Mouse (Mus musculus) erythroblast, embryonic 14.5 days (primary cell): Measurements from ENCODE around the gene Zfp385c. TPM values are rescaled to one million over a fixed set of nuclear protein-coding genes. Genes with fewer than 3 reads are reported as not detected.
"Not testable (repeated sequence)": the region's sequence is repeated elsewhere in the genome, so short reads cannot be mapped to it uniquely, and the experiment has no call there.

Experiments
- H3K27me3 ChIP-seq: 2 replicates; pipeline ENCODE4 v1.6.1; 2012; ENCODE audit warnings: inconsistent platforms; ENCODE audit not compliant: control insufficient read depth
- H3K36me3 ChIP-seq: 2 replicates; pipeline ENCODE4 v1.6.1; 2012; ENCODE audit warnings: mild to moderate bottlenecking, inconsistent platforms; ENCODE audit not compliant: control insufficient read depth
- H3K4me1 ChIP-seq: 2 replicates; pipeline ENCODE4 v1.6.1; 2012; ENCODE audit warnings: inconsistent platforms; ENCODE audit not compliant: control insufficient read depth
- H3K4me3 ChIP-seq: replicated peaks from 2 replicates; pipeline ENCODE3; 2012; ENCODE audit warnings: moderate library complexity, mild to moderate bottlenecking, inconsistent platforms
- H3K9me3 ChIP-seq: 2 replicates; pipeline ENCODE4 v1.6.1; 2012; ENCODE audit warnings: low read length, inconsistent platforms, mixed read lengths; ENCODE audit not compliant: control insufficient read depth
- GATA1 ChIP-seq: IDR thresholded peaks from 2 replicates; pipeline ENCODE4 v1.6.1; 2012; ENCODE audit warnings: low read length, inconsistent platforms, mixed read lengths
- TAL1 ChIP-seq: IDR thresholded peaks from 3 replicates; pipeline ENCODE4 v1.6.1; 2012; ENCODE audit warnings: low read length, inconsistent platforms, mixed read lengths
- polyA plus RNA-seq: library from polyadenylated mRNA; stranded (reverse); fragments of >175 nt; gene quantifications from 2 replicates; pipeline ENCODE4 v1.2.3, GENCODE M21; 2012

Gene Zfp385c
- polyA plus RNA-seq, 1 experiment: not detected

DNA sequence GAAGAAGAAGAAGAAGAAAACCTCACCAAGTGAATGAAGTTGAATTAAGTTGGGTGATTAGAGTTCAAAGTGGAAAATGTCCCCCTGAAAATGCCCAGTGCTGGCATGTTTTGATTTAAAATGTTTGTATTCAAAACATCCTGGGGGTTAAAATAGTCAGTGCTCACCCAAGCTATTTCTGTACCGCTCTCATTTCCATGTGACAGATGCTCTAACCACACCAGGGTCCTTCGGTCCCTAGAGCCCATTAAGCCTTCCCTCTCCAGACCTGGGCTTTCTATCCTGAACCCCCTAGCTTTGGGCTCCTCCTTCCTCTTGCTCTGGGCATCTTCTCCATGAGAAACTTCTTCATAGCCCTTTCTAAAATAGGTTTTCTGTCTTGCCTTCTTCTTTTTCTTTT is 8.2 kb downstream of the Zfp385c start:
- no peaks in the 10 kb centered on the region for H3K36me3 ChIP-seq
- H3K9me3 ChIP-seq: no peaks in the 10 kb centered on the region
- H3K27me3 ChIP-seq: peaks cover 2% of the 10 kb centered on the region; the same call in 1 of the 2 replicates
- H3K4me3 ChIP-seq: no peak overlapping the region
- H3K4me1 ChIP-seq: no peaks in the 10 kb centered on the region; the same call in 1 of the 2 replicates
- TF ChIP-seq GATA1 (no peak), TAL1 (no peak)

DNA sequence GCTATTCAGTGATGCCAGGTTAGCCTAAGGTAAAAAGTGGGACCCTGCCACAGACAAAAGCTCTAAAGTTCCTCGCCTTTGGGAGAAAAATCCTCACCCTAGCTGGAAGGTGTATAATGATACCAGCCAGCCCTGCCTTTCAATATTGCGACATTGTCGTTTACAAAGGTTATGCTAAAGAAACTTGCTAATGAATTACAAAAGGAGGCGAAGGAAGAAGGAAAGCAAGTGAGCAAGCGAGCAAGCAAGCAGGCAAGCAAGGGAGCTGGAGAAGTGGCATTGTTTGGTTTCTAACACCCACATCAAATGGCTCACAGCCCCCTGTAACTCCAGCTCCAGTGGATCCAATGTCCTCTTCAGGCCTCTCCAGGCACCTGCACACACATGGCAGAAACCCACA is 9.7 kb downstream of the Zfp385c start:
- no peaks in the 10 kb centered on the region for H3K9me3 ChIP-seq
- H3K4me1 ChIP-seq: no peaks in the 10 kb centered on the region; the same call in 1 of the 2 replicates
- H3K27me3 ChIP-seq: peaks cover 4% of the 10 kb centered on the region
- TF ChIP-seq TAL1 (no peak), GATA1 (no peak)
- H3K4me3 ChIP-seq: no peak overlapping the region
- H3K36me3 ChIP-seq: no peaks in the 10 kb centered on the region

DNA sequence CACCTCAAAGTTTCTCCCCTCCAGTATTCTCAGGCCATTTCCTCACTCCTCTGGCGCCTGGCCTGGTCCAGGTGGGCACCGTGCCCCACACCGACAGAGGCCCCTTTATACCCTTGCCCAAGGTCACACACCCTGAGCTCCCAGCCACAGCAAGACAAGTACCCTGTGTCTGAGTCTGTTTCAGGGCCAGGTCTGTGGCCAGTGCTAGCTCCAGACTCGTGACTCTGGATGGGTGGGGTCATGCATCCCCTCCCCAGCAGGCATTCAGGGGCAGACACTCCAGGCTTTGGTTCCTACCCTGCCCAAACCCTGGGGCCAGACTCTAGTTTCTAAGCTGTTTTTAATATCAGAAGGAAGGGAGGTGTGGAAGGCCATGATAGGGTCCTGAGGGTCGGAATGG is 10.4 kb downstream of the Zfp385c start:
- Histone ChIP-seq H3K27me3 (peaks cover 6% of the 10 kb centered on the region), H3K9me3 (no peaks in the 10 kb centered on the region), H3K36me3 (no peaks in the 10 kb centered on the region), H3K4me3 (no peak overlapping the region), H3K4me1 (no peaks in the 10 kb centered on the region; the same call in 1 of the 2 replicates)
- TF ChIP-seq TAL1 (no peak), GATA1 (no peak)

DNA sequence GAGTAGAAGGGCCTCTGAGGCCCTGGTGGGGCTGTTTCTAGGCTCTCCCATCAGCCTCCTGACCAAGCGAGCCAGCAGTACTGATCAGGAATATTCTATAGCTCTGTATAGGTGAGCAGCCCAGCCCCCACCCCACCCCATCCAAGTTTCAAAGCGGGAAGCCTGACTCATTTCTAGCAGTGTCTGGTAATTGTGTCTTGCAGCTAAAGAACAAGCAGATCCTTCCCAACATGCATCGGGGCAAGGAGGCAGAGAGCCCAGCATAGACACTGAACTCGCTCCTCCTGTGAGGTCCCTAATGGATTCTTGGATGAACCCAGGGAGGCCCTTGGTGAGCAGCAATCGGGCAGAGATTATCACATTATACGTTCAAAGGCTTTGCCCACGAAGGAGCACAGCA is 14.4 kb downstream of the Zfp385c start:
- Histone ChIP-seq H3K4me3 (no peak overlapping the region), H3K9me3 (no peaks in the 10 kb centered on the region), H3K36me3 (no peaks in the 10 kb centered on the region), H3K4me1 (no peaks in the 10 kb centered on the region; the same call in 1 of the 2 replicates), H3K27me3 (peaks cover 25% of the 10 kb centered on the region)
- TF ChIP-seq GATA1: no peak
- TF ChIP-seq TAL1: no peak

DNA sequence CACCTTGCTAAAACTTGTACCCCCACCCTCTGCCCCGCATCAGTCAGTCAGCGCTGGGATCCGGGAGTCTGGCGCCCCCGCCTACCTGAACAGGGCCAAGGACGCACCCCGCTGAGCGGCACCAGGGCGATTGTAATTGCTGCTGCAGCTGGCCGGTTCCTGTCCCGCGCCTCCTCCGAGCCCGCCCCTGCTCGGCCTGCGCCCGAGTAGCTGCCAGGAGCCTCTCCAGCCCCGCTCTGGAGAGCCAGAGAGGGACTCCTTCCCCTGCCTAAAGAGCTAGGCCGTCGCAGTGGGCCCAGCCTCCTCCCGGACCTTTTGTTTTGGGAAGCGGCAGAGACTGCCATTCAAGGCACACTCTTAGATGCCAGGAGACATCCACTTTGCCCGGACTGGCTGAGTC is 19.1 kb downstream of the Zfp385c start:
- Histone ChIP-seq H3K4me3 (no peak overlapping the region), H3K9me3 (no peaks in the 10 kb centered on the region), H3K36me3 (no peaks in the 10 kb centered on the region), H3K4me1 (no peaks in the 10 kb centered on the region), H3K27me3 (peaks cover 33% of the 10 kb centered on the region)
- TF ChIP-seq TAL1 (no peak), GATA1 (no peak)

DNA sequence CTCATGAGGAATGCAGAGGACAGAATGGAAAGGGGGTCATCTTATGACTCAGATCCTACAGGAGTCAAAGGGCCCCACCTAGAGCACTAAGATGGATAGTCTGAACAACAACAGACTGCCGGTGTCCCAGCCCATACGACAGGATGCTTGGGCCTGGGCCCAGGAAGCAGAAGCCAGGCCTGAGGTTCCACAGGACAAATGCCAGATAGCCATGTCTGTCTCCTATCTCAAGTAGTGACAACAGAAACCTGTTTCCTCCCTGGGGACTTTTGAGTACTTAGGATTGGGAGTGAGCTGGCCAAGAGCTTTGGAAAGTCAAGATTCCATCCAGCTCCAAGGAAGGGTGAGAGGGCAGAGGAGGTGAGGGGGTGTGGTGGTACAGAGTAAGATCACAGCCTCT is 20.3 kb downstream of the Zfp385c start:
- H3K4me1 ChIP-seq: no peaks in the 10 kb centered on the region
- TF ChIP-seq TAL1 (no peak), GATA1 (no peak)
- H3K36me3 ChIP-seq: no peaks in the 10 kb centered on the region
- H3K9me3 ChIP-seq: no peaks in the 10 kb centered on the region
- H3K4me3 ChIP-seq: no peak overlapping the region
- peaks cover 30% of the 10 kb centered on the region for H3K27me3 ChIP-seq

DNA sequence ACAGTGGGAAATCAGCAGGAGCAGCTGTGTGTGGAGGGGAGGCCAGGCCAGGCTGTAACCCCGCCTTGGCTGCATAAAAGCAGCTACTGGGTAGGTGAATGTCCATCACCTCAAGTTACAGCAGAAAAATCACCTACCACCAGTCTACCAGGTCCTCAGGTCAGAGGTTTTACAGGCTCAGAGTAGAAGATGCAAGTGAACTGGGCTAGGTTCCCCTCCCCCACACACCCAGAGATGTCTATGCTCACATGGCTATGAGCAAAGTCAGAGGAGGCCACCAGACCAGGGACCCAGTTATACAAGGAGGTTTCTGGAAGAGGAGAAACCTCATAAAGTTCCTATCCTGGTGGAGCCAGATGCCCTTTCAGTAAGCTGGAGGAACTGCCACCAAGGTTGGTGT is 21.2 kb downstream of the Zfp385c start:
- H3K9me3 ChIP-seq: no peaks in the 10 kb centered on the region
- H3K27me3 ChIP-seq: peaks cover 27% of the 10 kb centered on the region
- H3K4me1 ChIP-seq: no peaks in the 10 kb centered on the region
- TF ChIP-seq TAL1: no peak
- TF ChIP-seq GATA1: no peak
- no peaks in the 10 kb centered on the region for H3K36me3 ChIP-seq
- H3K4me3 ChIP-seq: no peak overlapping the region

DNA sequence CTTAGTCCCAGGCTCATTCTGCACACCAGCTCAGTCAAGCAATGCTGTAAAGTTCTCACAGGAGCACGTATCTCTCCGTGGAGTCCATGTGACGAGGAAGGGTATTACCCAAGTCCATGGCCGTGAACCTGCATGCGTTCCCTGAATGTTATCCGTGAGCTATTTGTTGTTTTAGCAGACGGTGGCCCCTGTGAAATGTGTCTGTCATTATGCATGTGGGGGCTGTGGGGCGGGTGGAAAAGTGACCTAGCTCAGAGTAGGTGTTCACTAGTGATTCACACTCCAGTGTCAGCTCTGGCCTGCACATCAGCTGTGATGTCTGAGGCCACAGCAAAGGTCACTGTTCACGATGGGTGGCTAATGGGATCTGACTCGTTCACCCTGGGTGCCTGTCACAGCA is 32.4 kb downstream of the Zfp385c start:
- H3K4me1 ChIP-seq: no peaks in the 10 kb centered on the region
- no peaks in the 10 kb centered on the region for H3K27me3 ChIP-seq
- no peak overlapping the region for H3K4me3 ChIP-seq
- H3K9me3 ChIP-seq: no peaks in the 10 kb centered on the region
- H3K36me3 ChIP-seq: no peaks in the 10 kb centered on the region
- TF ChIP-seq GATA1: no peak
- no peak for TF ChIP-seq TAL1

DNA sequence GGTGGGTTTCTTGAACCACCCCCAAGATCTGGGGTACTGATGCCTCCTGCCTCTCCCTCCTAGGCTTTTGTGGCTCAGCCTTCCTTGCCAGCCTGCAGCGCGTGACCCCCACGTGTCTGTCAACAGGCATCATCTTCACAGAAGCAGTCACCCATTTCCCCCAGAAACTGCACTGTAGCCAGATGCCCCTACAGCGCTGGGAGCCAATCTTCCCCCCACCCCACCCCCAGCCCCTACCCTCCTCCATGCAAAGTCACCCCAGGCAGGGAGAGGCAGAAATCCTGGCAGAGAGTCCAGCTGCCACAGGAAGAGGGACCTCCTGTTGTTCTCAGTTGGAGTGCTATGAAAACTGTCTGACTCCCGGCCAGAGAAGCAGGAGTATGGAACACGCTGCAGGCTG is 35.8 kb downstream of the Zfp385c start:
- TF ChIP-seq TAL1: no peak
- no peak for TF ChIP-seq GATA1
- Histone ChIP-seq H3K27me3 (peaks cover 4% of the 10 kb centered on the region), H3K4me1 (no peaks in the 10 kb centered on the region), H3K9me3 (no peaks in the 10 kb centered on the region), H3K36me3 (no peaks in the 10 kb centered on the region), H3K4me3 (no peak overlapping the region)

DNA sequence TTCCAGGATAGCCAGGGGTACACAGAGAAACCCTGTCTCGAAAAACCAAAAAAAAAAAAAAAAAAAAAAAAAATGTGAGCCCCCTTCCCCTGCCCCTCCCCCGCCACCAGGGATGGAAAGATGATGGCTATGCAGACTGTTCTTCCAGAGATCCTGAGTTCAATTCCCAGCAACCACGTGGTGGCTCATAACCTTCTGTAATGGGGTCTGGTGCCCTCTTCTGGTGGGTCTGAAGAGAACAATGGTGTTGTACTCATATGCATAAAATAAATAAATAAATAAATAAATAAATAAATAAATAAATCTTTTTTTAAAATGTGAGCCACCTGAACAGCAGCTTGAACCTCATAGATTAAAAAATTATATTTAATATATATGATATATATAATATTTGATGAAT is 36.7 kb downstream of the Zfp385c start:
- H3K36me3 ChIP-seq: not testable (repeated sequence)
- peaks cover 12% of the 10 kb centered on the region for H3K27me3 ChIP-seq

More for the DNA sequence above, 36.7 kb downstream of the Zfp385c start:
- H3K9me3 ChIP-seq, H3K4me3 ChIP-seq, H3K4me1 ChIP-seq: not testable (repeated sequence)
